Mouse (Mus musculus) pancreas, adult 10 weeks (tissue): ENCODE measurements around the gene St6gal2. TPM values are rescaled to one million over a fixed set of nuclear protein-coding genes. Genes with fewer than 3 reads are reported as not detected.

Experiments used
- polyA plus RNA-seq: library from polyadenylated mRNA; stranded (reverse); fragments of 350-450 nt; fragmentation: Illumina TruSeq; extraction: RNeasy Lipid Tissue Mini Kit (QIAGEN cat#74804); gene quantifications from one replicate; pipeline ENCODE4 v1.2.3, GENCODE M21; 2015; ENCODE audit warnings: low read depth, low replicate concordance; ENCODE audit not compliant: insufficient read depth

Gene St6gal2
- not detected for polyA plus RNA-seq

DNA sequence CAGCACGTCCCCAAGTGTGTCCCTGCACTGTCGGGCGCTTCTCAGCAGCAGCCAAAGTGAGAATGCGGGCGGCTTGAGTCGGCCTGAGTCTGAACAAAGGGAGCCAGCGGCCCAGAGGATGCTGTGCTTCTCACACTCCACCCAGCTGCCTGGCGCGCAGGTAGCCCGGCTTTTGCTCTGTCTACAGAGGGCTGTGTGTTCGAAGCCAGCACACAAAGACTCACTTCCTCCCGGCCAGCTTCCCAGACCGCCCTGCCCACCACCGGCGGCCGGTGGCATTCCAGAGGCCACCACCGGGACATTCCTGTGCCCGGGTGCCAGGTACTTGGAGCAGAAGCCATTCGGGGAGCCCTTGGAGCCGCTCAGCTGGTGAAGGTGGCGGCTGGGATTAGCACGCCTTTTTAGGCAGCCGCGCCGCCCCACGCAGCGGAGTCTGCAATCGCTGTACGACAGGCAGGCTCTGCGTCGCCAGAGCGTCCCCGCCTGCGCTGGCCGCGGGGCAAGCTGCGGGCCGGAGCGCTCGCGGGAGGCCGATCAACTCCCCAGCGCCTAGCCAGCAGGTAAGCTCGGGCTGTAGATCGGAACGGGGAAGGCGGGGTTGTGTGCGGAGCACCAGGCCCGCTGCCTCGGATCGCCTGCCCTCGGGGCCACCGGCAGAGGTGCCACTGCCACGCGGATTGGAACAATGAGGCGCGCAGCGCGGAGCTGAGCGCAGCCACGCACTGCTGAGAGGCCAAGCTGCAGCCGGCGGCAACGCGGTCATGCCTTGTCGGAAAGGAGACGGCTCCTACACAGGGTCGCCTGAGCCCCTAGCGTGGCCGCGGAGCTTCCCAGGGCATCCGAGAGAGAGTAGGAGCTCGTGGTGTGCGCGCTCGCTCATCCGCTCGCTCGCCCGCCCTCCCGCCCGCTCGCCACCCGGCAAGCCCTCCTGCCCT lies at the start of gene St6gal2:
St6gal2 (plus strand) TSS at position 133 of the 935 bp plus-strand sequence.

Other genes starting within 250 kb of the St6gal2 start
- gene Vmn2r118, start 179.8 kb downstream of the St6gal2 start, polyA plus RNA-seq = not detected